Mouse (Mus musculus) lung, postnatal 14 days (tissue): Measurements from ENCODE around the gene Agap1.
"Not testable (repeated sequence)": the region's sequence is repeated elsewhere in the genome, so short reads cannot be mapped to it uniquely, and the experiment has no call there.

Source experiments
- DNase-seq: peaks from one replicate; pipeline ENCODE4 v3.0.0; 2021

Agap1 gene

GRCm38 (mm10) chr1:89461881-89462280 is 7.3 kb downstream of the Agap1 start:
- DNase-seq: no peak

- DNase-seq: peak; percentile 52
Measured at GRCm38 (mm10) chr1:89463138-89463537, 8.5 kb downstream of the Agap1 start.

GRCm38 (mm10) chr1:89465417-89466002 is 10.9 kb downstream of the Agap1 start:
- no peak for DNase-seq

DNA sequence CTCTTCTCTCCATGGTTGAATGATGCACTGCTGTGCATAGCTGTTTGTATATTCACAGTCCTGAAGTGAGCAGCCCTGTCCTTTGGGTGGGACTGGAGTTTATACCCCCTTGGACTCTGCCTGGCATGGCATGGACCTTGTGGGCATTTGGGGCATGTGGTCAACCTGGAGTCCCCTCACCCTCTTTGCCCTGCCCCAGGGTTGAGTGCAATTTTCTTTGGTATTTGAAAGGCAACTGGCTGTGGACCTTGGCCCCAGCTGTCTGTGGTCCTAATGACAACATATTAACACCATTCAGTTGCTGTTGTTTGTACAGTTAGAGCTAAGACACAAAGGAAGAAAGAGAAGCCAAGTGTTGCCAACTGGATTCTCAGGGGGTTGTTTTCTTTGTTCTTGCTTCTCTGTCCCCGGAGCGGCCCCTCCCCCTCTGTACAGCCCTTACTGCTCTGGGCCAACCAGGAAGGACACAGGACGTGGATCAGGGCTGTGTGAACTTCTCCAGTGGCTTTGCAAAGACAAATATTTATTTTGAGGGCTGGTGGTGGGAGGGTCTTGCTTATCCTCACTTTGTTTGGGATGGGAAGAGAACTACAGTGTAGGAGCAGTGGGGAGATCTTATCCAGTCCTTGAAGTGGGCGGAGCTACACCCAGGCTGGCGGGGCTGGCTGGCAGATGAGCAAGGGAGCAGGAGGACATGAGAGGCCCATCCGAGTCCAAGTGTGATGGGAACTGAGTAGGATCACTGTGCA is 12.9 kb downstream of the Agap1 start:
- DNase-seq: peak; percentile 84

DNA sequence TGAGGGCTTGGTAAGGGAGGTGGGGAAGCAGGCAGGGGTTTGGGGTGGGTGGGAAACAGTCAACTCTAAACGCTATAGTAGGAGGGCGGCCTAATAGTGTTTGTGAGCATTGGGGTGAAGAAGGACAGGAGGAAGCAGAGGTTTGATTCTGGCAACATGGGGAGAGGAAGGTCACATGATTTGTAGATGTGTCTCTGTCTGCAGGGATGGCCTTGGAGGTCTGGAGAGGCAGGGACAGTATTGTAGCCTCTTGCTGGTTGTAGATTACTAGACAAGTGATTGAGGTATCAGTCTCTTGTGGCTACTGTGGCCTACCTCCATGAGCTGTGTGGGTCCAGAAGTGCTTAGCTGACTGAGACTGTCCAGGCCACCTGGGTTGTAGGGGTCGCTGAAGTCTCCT is 13.5 kb downstream of the Agap1 start:
- no peak for DNase-seq

- no peak for DNase-seq
Measured at GRCm38 (mm10) chr1:89471430-89471829, 16.8 kb downstream of the Agap1 start.

DNA sequence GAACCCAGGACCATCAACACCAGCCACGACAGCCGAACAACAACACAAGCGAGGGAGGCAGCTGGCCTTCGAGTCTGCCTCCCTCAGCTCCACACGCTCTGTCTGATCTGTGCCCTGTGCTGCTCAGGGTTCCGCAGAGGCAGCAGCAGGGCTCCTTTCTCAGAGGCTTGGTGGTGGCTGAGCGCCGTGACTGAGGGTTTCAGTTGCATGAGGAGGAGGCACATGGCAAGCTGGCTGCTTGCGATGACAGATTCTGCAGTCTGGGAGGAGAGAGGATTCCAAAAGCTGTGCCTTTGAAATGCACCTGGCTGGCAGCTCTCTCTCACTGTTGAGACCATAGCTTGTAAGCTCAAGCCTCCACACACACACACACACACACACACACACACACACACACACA is 17.3 kb downstream of the Agap1 start:
- DNase-seq: no peak

DNA sequence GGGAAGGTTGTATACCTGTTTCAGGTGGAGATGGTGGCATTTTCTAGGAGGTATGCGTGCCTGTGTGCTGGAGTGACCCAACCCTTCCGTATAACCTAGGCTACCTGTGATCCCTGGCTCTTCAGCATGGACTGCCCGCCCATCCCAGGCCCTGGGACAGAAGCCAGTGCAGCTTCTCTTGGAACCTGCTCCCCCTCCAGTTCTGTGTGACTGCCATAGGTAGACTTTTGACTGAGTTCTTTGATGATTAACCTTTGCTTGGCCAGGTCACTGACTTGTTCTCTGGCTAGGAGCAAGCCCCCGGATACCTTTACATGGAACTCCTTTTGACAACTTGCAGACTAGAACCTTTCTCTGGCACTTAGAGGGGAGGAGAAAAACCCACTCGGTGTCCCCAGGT is 19.3 kb downstream of the Agap1 start:
- DNase-seq: no peak

GRCm38 (mm10) chr1:89474853-89475252 is 20.2 kb downstream of the Agap1 start:
- no peak for DNase-seq

DNA sequence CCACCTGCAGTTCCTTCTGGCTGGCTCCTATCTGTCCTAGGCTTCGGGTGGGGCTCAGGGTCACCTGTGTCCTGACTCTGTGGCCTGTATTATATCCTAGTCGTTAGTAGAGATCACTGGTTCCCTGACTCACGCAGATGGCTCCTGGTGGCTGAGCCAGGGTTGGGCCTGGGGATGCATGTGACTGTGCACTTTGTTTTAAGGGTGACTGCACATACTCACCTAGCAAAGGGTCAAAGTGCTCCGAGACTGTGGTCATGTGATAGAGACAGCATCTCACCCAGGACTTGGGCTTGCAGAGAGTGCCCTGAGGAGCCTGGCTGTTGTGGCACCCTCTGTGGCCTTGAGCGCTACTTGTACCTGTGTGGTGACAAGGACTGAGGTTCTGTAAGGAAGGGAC is 22.4 kb downstream of the Agap1 start:
- DNase-seq: no peak

DNA sequence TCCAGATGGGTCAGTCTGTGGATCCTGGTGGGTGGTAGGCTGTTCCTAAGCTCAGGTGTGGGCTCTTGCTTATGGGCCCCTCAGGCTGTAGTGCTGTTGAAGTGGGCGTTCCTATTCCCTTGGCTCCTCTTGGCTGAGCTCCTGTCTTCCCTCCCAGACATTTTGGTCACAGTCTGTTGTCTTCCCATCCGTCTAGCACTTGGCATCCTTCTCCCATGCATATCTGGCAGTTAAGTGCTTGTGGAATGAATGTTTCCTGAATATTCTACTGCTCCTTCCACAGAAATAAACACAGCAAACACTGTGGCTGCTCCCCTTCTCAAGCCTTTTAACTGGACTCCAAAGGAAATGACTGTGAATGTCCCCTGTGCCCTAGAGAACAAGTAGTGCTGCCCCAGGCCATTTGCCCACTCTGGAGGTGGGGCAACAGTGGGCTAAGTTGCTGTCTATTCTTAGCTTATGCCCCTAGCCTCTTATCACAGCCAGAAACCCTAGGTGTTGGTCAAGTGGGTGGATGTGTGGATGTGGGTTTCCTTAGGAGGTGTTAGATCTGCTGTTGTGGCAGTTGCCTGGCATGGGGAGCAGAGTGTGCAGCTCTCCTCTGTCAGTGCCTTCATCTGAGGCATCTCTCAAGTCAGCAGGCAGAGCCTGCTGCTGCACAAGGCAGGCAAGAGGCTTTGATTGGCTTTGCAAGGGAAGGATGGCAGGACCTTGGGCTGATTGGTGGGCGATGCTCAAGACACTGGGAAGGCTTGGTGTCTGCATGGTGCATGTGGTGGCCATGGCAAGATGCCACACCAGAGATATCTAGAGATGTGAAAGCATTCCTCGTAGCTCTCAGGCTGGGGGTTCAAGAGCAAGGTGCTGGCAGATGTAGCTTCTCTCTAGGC is 24.2 kb downstream of the Agap1 start:
- DNase-seq: no peak

DNA sequence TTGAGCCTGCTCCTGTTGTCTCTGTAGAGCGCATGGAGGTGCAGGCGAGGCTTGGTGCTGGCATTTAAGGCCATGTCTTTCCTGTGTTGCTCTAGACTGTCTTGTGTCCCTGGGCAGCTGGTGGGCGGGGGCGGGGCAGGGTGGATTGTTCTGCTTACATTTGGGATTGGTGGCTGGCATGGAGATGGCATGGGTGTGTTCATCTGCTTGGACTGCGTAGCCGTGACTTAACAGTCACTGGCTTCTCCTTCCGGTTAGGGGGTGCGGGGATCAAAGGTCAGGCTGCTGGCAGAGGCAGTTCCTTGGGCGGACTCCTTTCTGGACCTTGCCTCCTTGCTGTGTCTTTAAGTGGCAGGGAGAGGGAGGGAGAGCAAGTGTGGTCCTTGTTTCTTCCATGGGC is 26.5 kb downstream of the Agap1 start:
- DNase-seq: peak; percentile 64

- DNase-seq: no peak
Measured at GRCm38 (mm10) chr1:89482812-89483211, 28.2 kb downstream of the Agap1 start.

DNA sequence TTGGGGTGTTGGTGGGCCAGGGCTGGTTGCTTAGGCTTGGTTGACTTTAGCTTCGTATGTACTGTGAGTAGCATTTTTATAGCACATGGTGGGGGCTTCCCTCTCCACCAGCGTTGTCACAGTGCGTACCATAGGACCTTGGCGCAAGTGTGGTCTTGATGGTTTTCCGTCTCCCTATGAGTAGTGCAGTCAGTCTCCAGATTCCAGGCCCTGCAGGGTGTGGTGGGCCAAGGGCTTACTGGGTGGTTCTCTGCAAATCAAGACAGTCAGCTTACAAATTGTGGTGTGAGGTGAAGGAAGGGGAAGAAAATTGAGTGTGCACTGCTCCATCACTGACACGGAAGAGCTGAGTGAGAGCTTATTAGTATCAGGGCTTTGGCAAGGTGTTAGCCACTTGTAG is 32.3 kb downstream of the Agap1 start:
- DNase-seq: no peak

- no peak for DNase-seq
Measured at GRCm38 (mm10) chr1:89489111-89489971, 34.7 kb downstream of the Agap1 start.

- no peak for DNase-seq
Measured at GRCm38 (mm10) chr1:89493177-89493576, 38.6 kb downstream of the Agap1 start.

DNA sequence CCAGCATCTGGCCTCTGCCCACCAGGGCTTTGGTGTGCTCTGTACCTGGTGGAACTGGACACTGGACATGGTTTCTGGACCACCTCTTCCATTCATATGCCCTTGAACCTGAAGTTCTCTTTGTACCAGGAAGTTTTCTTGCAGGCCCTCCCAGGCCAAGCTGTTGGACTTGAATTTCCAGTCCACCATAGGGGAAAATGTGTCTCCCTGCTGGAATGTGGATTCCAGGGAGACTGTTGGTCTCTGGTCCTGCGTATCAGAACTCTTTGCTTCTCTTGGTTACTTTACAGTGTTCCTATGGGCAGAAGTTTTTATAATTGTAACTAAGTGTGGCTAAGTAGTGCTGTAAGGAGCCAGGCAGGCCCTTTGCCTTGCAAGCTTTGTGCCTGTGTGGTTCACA is 40.2 kb downstream of the Agap1 start:
- DNase-seq: no peak

DNA sequence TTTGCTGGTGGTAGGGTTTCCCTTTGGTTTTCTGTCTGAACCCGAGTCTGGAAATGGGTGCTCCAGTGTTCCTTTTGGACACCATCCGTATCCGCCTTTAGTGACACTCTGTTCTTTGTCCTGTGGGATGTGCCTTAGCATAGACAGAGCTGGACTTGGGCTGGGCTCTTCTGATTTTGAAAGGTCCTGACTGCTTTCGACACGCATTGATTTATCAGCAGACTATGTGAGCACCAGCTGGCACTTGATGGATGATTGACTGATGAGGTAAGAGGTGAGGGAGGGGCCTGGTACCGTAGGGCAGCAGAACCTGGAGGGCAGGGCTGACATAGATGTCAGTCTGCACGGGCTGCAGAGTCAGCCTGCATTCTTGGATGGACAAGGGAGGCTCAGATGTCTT is 41.6 kb downstream of the Agap1 start:
- DNase-seq: no peak

DNA sequence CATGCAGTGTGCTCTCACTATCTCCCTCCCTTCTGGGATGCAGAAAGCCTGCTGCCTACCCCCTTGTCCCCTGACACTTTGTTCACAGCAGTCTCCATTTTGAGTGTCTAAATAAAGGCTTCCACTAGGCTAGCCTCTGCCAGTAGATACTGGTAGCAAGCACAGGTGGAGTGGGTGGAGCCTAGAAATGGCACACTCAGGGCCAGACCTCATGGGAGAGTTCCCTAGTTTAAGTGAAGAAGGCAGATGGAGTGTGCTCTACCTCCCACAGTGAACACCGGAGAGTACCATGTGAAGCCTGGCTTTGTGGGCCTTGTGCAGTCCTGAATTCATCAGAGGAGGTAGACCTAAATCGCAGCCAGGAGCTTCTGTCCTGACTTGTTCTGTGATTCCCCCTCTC is 46.3 kb downstream of the Agap1 start:
- DNase-seq: no peak

DNA sequence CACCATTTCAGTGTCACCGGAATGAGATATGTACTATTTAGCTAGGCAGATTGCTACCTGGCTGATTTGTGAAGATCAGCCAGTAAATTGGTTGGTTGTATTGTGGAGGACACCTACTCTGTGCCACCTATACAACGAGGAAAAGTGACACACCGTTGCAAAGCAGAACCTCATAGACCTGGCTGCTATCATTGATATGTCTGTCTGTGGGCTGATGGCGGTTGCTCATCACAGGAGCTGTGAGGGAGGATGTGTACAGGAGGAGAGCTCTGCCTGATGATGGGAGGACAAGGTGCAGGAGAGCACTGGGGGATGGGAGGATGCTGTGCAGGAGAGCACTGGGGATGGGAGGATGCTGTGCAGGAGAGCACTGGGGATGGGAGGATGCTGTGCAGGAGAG is 46.7 kb downstream of the Agap1 start:
- no peak for DNase-seq

- not testable (repeated sequence) for DNase-seq
Measured at GRCm38 (mm10) chr1:89501891-89502290, 47.3 kb downstream of the Agap1 start.

DNA sequence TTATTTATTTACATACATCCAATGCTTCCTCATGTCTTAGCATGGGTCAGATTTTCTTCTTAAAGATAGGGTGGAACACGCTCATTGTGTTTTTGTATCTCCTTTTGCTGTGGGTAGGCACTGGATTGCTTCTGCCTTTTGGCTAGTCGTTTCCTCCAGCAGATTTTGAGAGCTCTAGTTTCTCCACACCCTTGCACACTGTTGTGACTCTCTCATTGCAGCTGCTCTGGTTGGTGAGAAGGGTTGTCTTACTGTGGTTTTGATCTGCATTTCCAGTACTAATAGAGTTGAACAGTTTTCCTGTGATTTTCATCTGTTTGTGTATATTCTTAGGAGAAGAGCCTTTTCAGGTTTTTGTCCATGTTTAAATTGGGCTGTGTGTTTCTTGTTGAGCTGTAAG is 54.6 kb downstream of the Agap1 start:
- DNase-seq: no peak

DNA sequence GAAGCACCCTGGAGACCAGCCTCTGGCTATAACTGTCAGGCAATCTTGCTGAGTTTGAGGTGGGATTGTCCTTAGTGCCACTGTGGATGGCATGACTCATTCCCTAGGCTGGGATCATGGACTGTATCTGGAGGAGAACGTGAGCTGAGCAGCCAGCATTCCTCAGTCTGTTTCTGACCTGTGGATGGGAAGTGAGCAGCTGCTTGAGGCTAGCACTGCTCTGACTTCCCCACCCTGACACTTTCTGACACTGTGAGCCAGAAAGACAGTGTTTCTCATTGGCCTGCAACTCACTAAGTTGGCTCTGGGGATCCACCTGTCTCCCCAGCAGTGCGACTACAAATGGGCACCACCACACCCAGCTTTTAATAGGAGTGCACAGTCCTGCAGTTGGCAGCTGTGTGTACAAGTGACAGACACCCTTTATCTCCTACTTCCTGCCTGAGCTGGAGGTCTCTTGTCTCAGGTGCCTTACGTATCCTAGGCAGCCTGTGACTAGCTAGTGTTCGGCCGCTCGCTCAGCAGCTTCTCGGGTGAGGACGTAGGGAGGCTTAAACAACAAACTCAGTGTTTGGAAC is 55.2 kb downstream of the Agap1 start:
- DNase-seq: no peak
